Comparison of ENCODE assay signal across 8 mouse cellular contexts in genomic region chr11:4873755-4874475, GRCm38 (mm10). TPM values are rescaled to one million over a fixed set of nuclear protein-coding genes. Genes with fewer than 3 reads are reported as not detected.
A peak's percentile ranks its signal among the peaks of the same experiment; 100 is the strongest.
DNase-seq lines count a peak whose midpoint lies in the region; ATAC-seq lines count a peak whose summit lies in the region.

Nipsnap1 (plus strand) TSS chr11:4873951.

- peak; percentile 64 to 69 for DNase-seq in adrenal gland, adult 18-20 months (ENCODE audit: low spot score in 2 of 2)
- DNase-seq in embryo, embryonic 10 days (ENCODE audit: low spot score): peak; percentile 92
- DNase-seq in gastrocnemius, postnatal 14 days: peak; percentile 55
- DNase-seq in intestine, embryonic 14.5 days (ENCODE audit: low spot score): peak; percentile 93
- peak; percentile 77 to 82 for DNase-seq in left cerebral cortex, postnatal 14 days (ENCODE audit: low spot score in 2 of 2)
- DNase-seq in right cerebral cortex, postnatal 14 days: peak; percentile 82
- DNase-seq in yolk sac, embryonic 10.5 days (ENCODE audit: low spot score): peak; percentile 84

- peak; percentile 89 for ATAC-seq in intestine, embryonic 14.5 days (replicated peaks; ENCODE audit: low FRiP score, low TSS enrichment, low read depth)
- peak; percentile 97 for ATAC-seq in megakaryocyte-erythroid progenitor cell, adult 5-6 weeks (replicated peaks; ENCODE audit: low FRiP score, low TSS enrichment, poor library complexity, severe bottlenecking)

- intact Hi-C loops in gastrocnemius, postnatal 14 days (cut with DNase I; ENCODE audit: low total_unique reads): no loop called here
- intact Hi-C loops in left cerebral cortex, postnatal 14 days (cut with DNase I): no loop called here

- peak within 1 kb of the TSS; percentile 76 for H3K4me2 ChIP-seq in intestine, embryonic 14.5 days (ENCODE audit: low read length)

- WGBS in intestine, embryonic 14.5 days: 2% methylated on average over 30 of the region's 30 CpGs

- peak within 1 kb of the TSS; percentile 43; the same call in 1 of the 2 replicates for H3K27ac ChIP-seq in intestine, embryonic 14.5 days (ENCODE audit: low read depth)

- peak within 1 kb of the TSS; percentile 63 for H3K9ac ChIP-seq in intestine, embryonic 14.5 days (ENCODE audit: low read length)

- H3K4me3 ChIP-seq in intestine, embryonic 14.5 days (ENCODE audit: low read depth, low read length): peak within 1 kb of the TSS; percentile 83

- no peaks in the 10 kb centered on the region for H3K4me1 ChIP-seq in intestine, embryonic 14.5 days (replicated peaks; ENCODE audit: control insufficient read depth, insufficient read depth, low read length)

- H3K36me3 ChIP-seq in intestine, embryonic 14.5 days (ENCODE audit: control insufficient read depth, insufficient read depth, low read length): no peaks in the 10 kb centered on the region

- H3K9me3 ChIP-seq in intestine, embryonic 14.5 days (ENCODE audit: control insufficient read depth, low read length): no peaks in the 10 kb centered on the region

- H3K27me3 ChIP-seq in intestine, embryonic 14.5 days (replicated peaks; ENCODE audit: control insufficient read depth, insufficient read depth, low read length): no peaks in the 10 kb centered on the region

RNA-seq across cellular contexts. Expression of gene Nipsnap1, which starts in this region (rescaled TPM):
- total RNA-seq in adrenal gland, adult 18-20 months (2021): 10 to 100 TPM; 33.3 to 37.6 TPM
- total RNA-seq in gastrocnemius, postnatal 14 days (2021): under 1 TPM; 0.84 to 0.90 TPM
- 85.2 and 85.3 TPM in 2 replicates for polyA plus RNA-seq in intestine, embryonic 14.5 days (2014; fragmentation: Nextera tagmentation; extraction: Ambion mirVana)
- 10 to 100 TPM; 89.1 to 92.0 TPM for total RNA-seq in left cerebral cortex, postnatal 14 days (2021)
- 12.1 and 17.8 TPM in 2 replicates for total RNA-seq in megakaryocyte-erythroid progenitor cell, adult 5-6 weeks (2014; fragmentation: Nextera tagmentation)
- total RNA-seq in megakaryocyte-erythroid progenitor cell, adult 5-6 weeks (2017): 11.6 and 13.7 TPM in 2 replicates

Comparison
In these comparisons a context has a peak if more than half of its experiments do, and no peak if none do; other contexts are left out.
1. Peak in every context shown above with its lines: DNase-seq, ATAC-seq, H3K4me3 ChIP-seq and H3K27ac ChIP-seq.
2. RNA of gene Nipsnap1 (total RNA-seq): 89.1 to 92.0 TPM in left cerebral cortex, postnatal 14 days, 33.3 to 37.6 TPM in adrenal gland, adult 18-20 months and 11.6 to 17.8 TPM in megakaryocyte-erythroid progenitor cell, adult 5-6 weeks; 0.84 to 0.90 TPM in gastrocnemius, postnatal 14 days; every median in the first group is over 4 times any median in the second.
3. Peak in DNase-seq in gastrocnemius, postnatal 14 days; RNA of the gene not detected or under 1 TPM.